Mouse (Mus musculus): ENCODE results near the gene Vnn3. TPM values are rescaled to one million over a fixed set of nuclear protein-coding genes. Genes with fewer than 3 reads are reported as not detected.

Vnn3 gene
- polyA plus RNA-seq, 1 experiment from 2014 or later = not detected

DNA sequence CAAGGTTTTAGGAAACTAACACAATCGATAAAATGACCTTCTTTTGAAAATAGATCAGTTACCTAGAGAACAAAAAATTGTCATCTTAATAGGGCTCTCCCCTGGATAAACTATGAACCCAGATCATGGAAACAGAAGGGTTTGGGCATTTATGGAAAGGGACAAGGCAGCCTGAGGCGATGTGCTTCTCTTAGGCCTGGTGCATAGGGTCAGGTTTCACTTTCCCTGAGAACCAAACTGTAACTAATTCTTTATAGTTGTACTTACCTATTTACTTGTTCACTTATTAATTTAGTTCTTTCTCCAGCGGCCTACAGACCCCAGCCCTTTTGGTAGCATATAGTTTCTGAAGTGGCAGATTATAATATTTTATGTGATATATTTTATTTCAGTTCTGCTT is 14.1 kb upstream of the Vnn3 start:
- no peak for ATAC-seq (ENCODE audit: insufficient number of reproducible peaks, low FRiP score, low TSS enrichment, low read depth)
- Histone ChIP-seq H3K4me2 (no peak overlapping the region), H3K9ac (no peak overlapping the region), H3K27me3 (no peaks in the 10 kb centered on the region), H3K9me3 (no peaks in the 10 kb centered on the region), H3K4me1 (no peaks in the 10 kb centered on the region), H3K27ac (no peak overlapping the region), H3K4me3 (no peak overlapping the region), H3K36me3 (no peaks in the 10 kb centered on the region)
- 47% methylated on average over 3 of the region's 3 CpGs for WGBS

DNA sequence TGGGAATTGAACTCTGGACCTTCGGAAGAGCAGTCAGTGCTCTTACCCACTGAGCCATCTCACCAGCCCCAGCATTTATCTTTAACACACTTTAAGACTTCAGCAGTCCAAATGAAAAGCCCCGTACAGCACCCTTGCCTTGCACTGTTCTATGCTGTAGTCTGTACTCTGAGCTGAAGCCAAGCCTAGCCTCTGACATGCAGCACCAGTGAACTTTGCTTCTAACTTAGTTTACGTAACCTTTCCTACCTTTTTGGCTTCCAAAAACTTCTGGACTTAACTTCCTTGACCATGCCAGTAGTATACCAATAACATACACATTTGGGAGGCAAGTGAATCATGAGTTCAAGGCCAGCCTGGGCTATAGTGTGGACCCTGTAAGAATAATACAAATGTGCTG is 12.4 kb upstream of the Vnn3 start:
- no peaks in the 10 kb centered on the region for H3K27me3 ChIP-seq
- no peak overlapping the region for H3K4me2 ChIP-seq
- no peaks in the 10 kb centered on the region for H3K9me3 ChIP-seq
- no peak overlapping the region for H3K4me3 ChIP-seq
- no peaks in the 10 kb centered on the region for H3K36me3 ChIP-seq
- no peak overlapping the region for H3K27ac ChIP-seq
- ATAC-seq (ENCODE audit: insufficient number of reproducible peaks, low FRiP score, low TSS enrichment, low read depth) = no peak
- no peak overlapping the region for H3K9ac ChIP-seq
- no peaks in the 10 kb centered on the region for H3K4me1 ChIP-seq
- 86% methylated on average over 3 of the region's 3 CpGs for WGBS

DNA sequence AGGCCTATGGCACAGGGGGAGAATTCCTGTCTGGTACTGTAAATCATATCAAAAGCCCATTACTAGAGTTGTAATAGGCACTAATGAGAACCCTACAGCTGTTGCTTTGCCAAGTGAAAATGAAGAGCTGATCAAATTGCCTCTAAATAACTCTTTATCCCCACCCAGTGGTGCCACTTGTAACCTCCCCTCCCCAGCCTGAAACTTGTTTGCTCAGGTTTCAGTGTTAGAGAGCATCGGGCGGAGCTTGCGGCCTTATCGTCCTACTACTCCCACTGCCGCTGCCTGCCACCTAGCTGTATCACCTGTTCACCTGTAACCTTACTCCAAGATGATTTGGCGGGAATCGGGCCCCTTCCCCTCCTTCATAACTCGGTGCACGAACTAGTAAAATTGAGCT is 11.9 kb upstream of the Vnn3 start:
- no peak overlapping the region for H3K4me3 ChIP-seq
- WGBS = 31% methylated on average over 9 of the region's 9 CpGs
- no peak for ATAC-seq (ENCODE audit: insufficient number of reproducible peaks, low FRiP score, low TSS enrichment, low read depth)

DNA sequence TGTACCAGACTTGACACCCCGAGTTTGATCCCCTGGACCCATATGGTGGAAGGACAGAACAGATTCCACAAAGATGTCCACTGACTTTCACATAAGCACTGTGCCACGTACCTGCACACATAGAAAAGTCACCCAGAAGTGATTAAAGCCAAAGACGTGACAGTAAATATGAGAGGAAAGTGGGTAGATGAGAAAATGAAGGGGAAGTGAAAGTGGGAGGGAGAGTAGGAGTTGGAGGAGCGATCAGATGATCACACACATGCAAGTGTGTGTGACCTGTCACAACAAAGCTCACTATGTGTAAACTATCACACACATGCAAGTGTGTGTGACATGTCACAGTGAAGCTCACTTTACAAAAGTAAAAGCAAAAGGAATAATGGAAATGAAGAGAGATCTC is 10.8 kb upstream of the Vnn3 start:
- Histone ChIP-seq H3K9ac (no peak overlapping the region), H3K4me2 (no peak overlapping the region), H3K27ac (no peak overlapping the region), H3K36me3 (no peaks in the 10 kb centered on the region), H3K4me1 (no peaks in the 10 kb centered on the region), H3K4me3 (no peak overlapping the region), H3K9me3 (no peaks in the 10 kb centered on the region), H3K27me3 (no peaks in the 10 kb centered on the region)
- ATAC-seq (ENCODE audit: insufficient number of reproducible peaks, low FRiP score, low TSS enrichment, low read depth) = no peak
- 79% methylated on average over 4 of the region's 4 CpGs for WGBS

More for the DNA sequence above, 11.9 kb upstream of the Vnn3 start:
- Histone ChIP-seq H3K36me3 (no peaks in the 10 kb centered on the region), H3K4me2 (no peak overlapping the region), H3K9me3 (no peaks in the 10 kb centered on the region), H3K27ac (no peak overlapping the region), H3K4me1 (no peaks in the 10 kb centered on the region), H3K9ac (no peak overlapping the region), H3K27me3 (no peaks in the 10 kb centered on the region)

DNA sequence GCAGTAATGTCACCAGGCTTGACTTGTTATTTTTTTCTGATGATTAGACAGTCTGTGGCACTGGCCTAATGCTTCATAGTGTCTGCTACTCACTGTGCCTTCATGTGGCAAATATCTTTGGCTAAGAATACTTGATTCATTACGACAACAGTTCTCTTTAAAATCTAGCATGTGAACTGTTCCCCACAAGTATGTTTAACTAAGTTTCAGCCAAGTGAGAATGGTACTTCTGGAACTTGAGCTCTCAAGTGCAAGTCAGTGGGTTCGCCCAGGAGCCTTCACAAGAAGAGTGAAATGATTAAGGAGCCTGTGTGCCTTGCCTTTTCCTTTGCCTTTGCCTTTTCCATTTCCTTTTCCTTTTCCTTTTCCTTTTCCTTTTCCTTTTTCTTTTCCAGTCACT is 834 bp downstream of the Vnn3 start:
- H3K4me1 ChIP-seq = no peaks in the 10 kb centered on the region

DNA sequence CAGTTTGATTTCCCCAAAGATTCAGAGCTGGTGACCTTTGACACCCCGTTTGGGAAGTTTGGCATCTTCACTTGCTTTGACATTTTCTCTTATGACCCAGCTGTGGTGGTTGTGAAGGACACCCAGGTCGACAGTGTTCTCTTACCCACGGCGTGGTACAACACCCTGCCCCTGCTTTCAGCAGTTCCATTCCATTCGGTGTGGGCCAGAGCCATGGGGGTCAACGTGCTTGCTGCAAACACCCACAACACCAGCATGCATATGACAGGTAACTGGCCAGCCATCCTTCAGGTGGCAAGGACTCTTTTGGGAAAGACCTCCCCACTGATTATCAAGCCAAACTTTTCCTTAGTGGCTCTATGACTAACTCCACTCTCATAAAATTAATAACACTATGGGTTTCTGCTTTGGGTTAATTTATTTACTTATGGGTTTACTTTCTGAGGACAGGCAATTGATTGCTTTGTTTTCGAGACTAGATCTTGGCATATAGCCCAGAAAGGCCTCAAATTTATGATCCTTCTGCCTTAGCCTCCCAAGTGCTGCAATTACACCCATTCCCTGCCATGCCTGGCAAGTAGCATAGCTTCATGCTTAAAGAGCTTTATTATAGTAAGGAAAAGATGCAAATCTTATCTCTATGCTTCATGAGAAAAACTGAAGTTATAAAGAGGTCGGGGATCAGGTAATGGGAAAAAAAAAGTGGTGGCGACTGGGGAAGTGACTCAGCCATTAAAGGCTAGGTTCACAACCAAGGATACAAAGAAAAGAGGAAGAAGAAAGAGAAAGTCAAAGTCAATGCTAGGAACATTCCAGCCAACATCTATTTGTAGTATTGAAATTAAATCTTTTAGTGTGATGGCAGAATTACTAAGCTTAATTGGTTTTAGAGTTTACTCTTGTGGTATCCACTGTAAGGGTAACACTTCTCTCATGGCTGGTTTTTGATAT is 13.4 kb downstream of the Vnn3 start:
- H3K4me1 ChIP-seq = no peaks in the 10 kb centered on the region
- H3K36me3 ChIP-seq = no peaks in the 10 kb centered on the region
- H3K4me2 ChIP-seq = no peak overlapping the region
- 72% methylated on average over 9 of the region's 9 CpGs for whole genome bisulfite sequencing
- no peak overlapping the region for H3K9ac ChIP-seq
- no peak for ATAC-seq (ENCODE audit: insufficient number of reproducible peaks, low FRiP score, low TSS enrichment, low read depth)
- no peak overlapping the region for H3K4me3 ChIP-seq
- no peaks in the 10 kb centered on the region; the same call in 1 of the 2 replicates for H3K9me3 ChIP-seq
- H3K27ac ChIP-seq = no peak overlapping the region
- H3K27me3 ChIP-seq = no peaks in the 10 kb centered on the region

More for the DNA sequence above, 834 bp downstream of the Vnn3 start:
- Histone ChIP-seq H3K27ac (no peak overlapping the region), H3K36me3 (no peaks in the 10 kb centered on the region), H3K9ac (no peak overlapping the region), H3K4me2 (no peak overlapping the region), H3K27me3 (no peaks in the 10 kb centered on the region), H3K4me3 (no peak overlapping the region), H3K9me3 (no peaks in the 10 kb centered on the region)
- 76% methylated on average over 2 of the region's 2 CpGs for WGBS
- ATAC-seq (ENCODE audit: insufficient number of reproducible peaks, low FRiP score, low TSS enrichment, low read depth) = no peak

DNA sequence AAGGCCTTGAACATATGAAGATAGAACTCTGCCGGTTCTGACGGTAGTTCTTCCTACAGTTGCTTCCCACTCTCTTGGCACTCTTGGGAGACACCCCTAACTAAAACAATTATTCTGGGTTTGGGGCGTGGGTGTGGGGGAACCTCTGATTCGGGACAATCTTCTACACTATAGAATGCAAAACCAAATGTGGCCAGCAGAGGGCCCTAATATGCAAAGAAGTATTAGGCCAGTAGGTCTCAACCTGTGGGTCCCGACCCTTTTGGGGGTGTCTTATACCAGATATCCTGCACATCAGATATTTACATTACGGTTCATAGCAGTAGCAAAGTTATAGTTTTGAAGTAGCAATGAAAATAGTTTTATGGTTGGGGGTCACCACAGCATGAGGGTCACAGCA is 29.4 kb downstream of the Vnn3 start:
- 82% methylated on average over 6 of the region's 6 CpGs for WGBS
- ATAC-seq (ENCODE audit: insufficient number of reproducible peaks, low FRiP score, low TSS enrichment, low read depth) = no peak
- Histone ChIP-seq H3K9ac (no peak overlapping the region), H3K27me3 (no peaks in the 10 kb centered on the region), H3K4me1 (no peaks in the 10 kb centered on the region), H3K4me2 (no peak overlapping the region), H3K36me3 (no peaks in the 10 kb centered on the region), H3K27ac (no peak overlapping the region), H3K9me3 (no peaks in the 10 kb centered on the region), H3K4me3 (no peak overlapping the region)

DNA sequence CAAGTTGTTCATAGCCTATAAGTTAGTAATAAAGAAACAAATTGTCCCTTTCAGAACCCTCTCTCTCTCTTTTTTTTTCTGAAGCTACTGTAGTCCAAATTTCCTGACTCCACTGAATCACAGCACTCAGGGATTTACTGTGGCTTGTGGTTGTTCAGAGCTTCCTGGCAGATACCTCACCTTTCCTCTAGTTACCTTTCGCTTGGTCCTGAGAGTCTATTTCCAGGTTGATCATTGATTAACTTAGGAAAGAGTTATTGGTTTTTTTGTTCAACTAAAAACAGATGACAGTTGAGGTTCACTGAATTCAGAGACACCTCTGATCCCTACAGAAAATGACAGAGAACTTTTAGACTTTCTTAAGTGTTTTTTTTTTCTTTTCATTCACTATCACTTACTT is 33.6 kb downstream of the Vnn3 start:
- Histone ChIP-seq H3K9ac (no peak overlapping the region), H3K9me3 (no peaks in the 10 kb centered on the region), H3K36me3 (no peaks in the 10 kb centered on the region), H3K4me3 (no peak overlapping the region), H3K4me1 (no peaks in the 10 kb centered on the region), H3K27me3 (no peaks in the 10 kb centered on the region), H3K4me2 (no peak overlapping the region), H3K27ac (no peak overlapping the region)
- no peak for ATAC-seq (ENCODE audit: insufficient number of reproducible peaks, low FRiP score, low TSS enrichment, low read depth)
- 81% methylated on average over 1 of the region's 1 CpGs for WGBS

DNA sequence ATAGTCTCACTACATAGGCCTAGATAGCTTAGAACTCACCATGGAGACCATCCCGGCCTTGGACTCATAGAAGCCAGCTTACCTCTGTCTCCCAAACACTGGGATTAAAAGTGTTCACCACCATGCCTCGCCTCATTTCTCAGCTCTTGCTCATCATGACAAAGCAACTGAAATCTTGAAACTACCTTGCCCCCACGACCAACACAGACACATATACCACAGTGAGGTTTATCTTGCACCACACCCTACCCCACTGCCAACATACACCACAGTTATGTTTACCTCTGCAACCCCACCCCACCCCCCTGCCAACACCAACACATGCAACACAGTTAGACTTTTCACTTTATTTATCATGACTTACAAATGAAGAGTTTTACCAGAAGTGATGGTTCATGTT is 34.8 kb downstream of the Vnn3 start:
- Histone ChIP-seq H3K9me3 (no peaks in the 10 kb centered on the region), H3K4me2 (no peak overlapping the region), H3K9ac (no peak overlapping the region), H3K4me3 (no peak overlapping the region), H3K4me1 (no peaks in the 10 kb centered on the region), H3K27me3 (no peaks in the 10 kb centered on the region), H3K36me3 (no peaks in the 10 kb centered on the region), H3K27ac (no peak overlapping the region)
- 82% methylated on average over 3 of the region's 3 CpGs for WGBS
- no peak for ATAC-seq (ENCODE audit: insufficient number of reproducible peaks, low FRiP score, low TSS enrichment, low read depth)

DNA sequence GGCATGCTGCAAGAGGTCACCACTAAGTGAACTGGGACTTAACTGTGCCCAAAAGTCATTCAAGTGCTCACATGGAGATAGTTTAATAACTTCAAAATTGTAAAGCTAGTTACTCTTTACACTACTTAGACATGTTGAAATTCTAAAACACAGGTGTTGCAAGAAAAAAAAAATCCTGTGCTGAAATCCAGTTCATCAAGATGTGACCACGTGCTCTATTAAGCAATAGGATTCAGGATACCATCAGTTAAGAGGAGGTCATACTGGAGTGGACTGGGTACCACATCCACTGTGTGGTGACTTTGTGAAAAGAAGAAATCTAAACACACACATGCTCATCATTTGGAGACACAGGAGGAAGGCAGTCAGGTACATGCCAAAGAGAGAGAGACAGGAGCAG is 41.7 kb downstream of the Vnn3 start:
- ATAC-seq (ENCODE audit: insufficient number of reproducible peaks, low FRiP score, low TSS enrichment, low read depth) = no peak
- no peak overlapping the region for H3K4me2 ChIP-seq
- WGBS = 87% methylated on average over 1 of the region's 1 CpGs
- H3K27me3 ChIP-seq = no peaks in the 10 kb centered on the region
- H3K27ac ChIP-seq = no peak overlapping the region
- H3K36me3 ChIP-seq = no peaks in the 10 kb centered on the region
- H3K9ac ChIP-seq = no peak overlapping the region
- H3K9me3 ChIP-seq = no peaks in the 10 kb centered on the region
- H3K4me1 ChIP-seq = no peaks in the 10 kb centered on the region
- no peak overlapping the region for H3K4me3 ChIP-seq

DNA sequence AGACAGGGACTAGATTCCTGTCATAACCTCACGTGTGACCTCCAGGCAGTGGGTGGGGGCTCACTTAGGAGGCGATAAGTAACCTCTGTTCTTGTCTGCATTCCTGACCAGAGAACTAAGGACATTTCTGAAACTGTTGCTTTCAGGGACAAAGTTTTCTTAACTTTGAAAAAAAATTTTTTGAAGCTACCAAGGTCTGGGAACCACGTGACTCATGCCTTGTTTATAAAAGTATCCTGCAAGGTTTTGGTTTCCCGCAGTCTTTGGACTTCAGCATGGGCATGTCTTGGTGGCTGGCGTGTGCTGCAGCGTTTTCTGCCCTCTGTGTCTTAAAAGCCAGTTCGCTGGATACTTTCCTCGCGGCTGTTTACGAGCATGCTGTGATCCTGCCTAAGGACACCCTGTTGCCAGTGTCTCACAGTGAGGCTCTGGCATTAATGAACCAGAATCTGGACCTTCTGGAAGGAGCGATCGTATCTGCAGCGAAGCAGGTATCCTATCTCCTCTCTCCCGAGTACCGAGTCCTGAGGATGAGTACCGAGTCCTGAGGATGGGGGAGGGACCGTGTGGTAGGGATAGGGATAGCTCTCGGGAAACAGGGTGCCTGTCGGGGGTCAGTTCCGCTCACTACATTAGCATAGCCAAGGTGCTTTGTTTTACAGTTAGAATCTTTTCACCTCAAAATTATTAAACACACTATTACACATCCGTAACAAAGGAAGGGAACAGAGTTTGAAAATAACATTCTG is 43.5 kb downstream of the Vnn3 start, which contains the start of gene Vnn1:
TSS of gene Vnn1 (plus strand) at position 88 of the 749 bp plus-strand sequence.
- 17% methylated on average over 21 of the region's 21 CpGs for WGBS
- Histone ChIP-seq H3K4me2 (peak within 1 kb of the TSS; percentile 52), H3K4me1 (no peaks in the 10 kb centered on the region), H3K36me3 (no peaks in the 10 kb centered on the region), H3K9ac (no peak within 1 kb of the TSS), H3K9me3 (no peaks in the 10 kb centered on the region), H3K27ac (no peak within 1 kb of the TSS), H3K27me3 (no peaks in the 10 kb centered on the region), H3K4me3 (peak within 1 kb of the TSS; percentile 31)
- no peak for ATAC-seq (ENCODE audit: insufficient number of reproducible peaks, low FRiP score, low TSS enrichment, low read depth)

DNA sequence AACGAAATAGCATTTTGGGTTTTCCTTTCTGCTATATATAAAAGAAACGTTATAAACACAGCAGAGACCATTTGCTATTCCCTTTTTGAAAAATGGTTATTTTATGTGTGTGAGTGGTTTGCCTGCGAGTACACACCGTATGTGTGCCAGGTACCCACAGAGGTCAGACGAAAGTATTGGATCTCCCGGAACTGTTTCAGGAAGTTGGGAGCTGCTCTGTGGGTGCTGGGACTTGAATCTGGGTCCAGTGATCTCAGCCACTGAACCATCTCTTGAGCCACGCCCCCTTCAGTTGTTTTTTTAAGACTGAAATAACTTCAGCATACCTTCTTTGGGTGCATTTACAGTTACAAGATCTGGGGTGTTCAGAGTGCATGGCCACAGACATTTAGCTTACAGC is 44.1 kb downstream of the Vnn3 start:
- ATAC-seq (ENCODE audit: insufficient number of reproducible peaks, low FRiP score, low TSS enrichment, low read depth) = no peak
- no peaks in the 10 kb centered on the region for H3K9me3 ChIP-seq
- WGBS = 55% methylated on average over 7 of the region's 7 CpGs
- H3K4me1 ChIP-seq = no peaks in the 10 kb centered on the region
- no peaks in the 10 kb centered on the region for H3K27me3 ChIP-seq
- no peak overlapping the region for H3K9ac ChIP-seq
- H3K36me3 ChIP-seq = no peaks in the 10 kb centered on the region
- H3K4me2 ChIP-seq = no peak overlapping the region
- H3K4me3 ChIP-seq = no peak overlapping the region
- H3K27ac ChIP-seq = no peak overlapping the region
